Mouse (Mus musculus) liver, embryonic 13.5 days (tissue): Measurements from ENCODE around the gene Hrh1. TPM values are rescaled to one million over a fixed set of nuclear protein-coding genes. Genes with fewer than 3 reads are reported as not detected.

Experiments
- ATAC-seq: fragments of 200-750 bp; cut with Nextera tagmentation; 2 replicates; pipeline ENCODE4 v1.8.0; 2017; ENCODE audit warnings: low read depth, mild to moderate bottlenecking, moderate number of reproducible peaks, moderate library complexity
- DNase-seq: peaks from one replicate; pipeline ENCODE4 v3.0.0; 2022
- H3K27ac ChIP-seq: fragments of 300-500 bp; sonication (generic); 2 replicates; pipeline ENCODE4 v1.5.1; 2015; ENCODE audit warnings: moderate library complexity, mild to moderate bottlenecking, inconsistent platforms
- H3K27me3 ChIP-seq: fragments of 300-500 bp; sonication (generic); 2 replicates; pipeline ENCODE4 v1.6.1; 2015; ENCODE audit warnings: mild to moderate bottlenecking, inconsistent platforms
- H3K36me3 ChIP-seq: fragments of 300-500 bp; sonication (generic); 2 replicates; pipeline ENCODE4 v1.6.1; 2015; ENCODE audit warnings: mild to moderate bottlenecking, inconsistent platforms
- H3K4me1 ChIP-seq: fragments of 300-500 bp; sonication (generic); replicated peaks from 2 replicates; pipeline ENCODE4 v1.6.1; 2015; ENCODE audit warnings: inconsistent platforms
- H3K4me2 ChIP-seq: fragments of 300-500 bp; sonication (generic); 2 replicates; pipeline ENCODE4 v1.6.1; 2015; ENCODE audit warnings: inconsistent platforms, mild to moderate bottlenecking, moderate library complexity
- H3K4me3 ChIP-seq: fragments of 300-500 bp; sonication (generic); replicated peaks from 2 replicates; pipeline ENCODE4 v1.5.1; 2015; ENCODE audit warnings: mild to moderate bottlenecking, inconsistent platforms
- H3K9ac ChIP-seq: fragments of 300-500 bp; sonication (generic); 2 replicates; pipeline ENCODE4 v1.6.1; 2015; ENCODE audit warnings: mild to moderate bottlenecking, inconsistent platforms
- H3K9me3 ChIP-seq: fragments of 300-500 bp; sonication (generic); replicated peaks from 2 replicates; pipeline ENCODE4 v1.6.1; 2016; ENCODE audit warnings: inconsistent platforms
- WGBS: fragments of 180-500 bp; shearing (Covaris S2); methylation state at CpG from one replicate; pipeline ENCODE4 v1.1.7; 2015; ENCODE audit not compliant: insufficient replicate concordance; 5-methylcytosine and 5-hydroxymethylcytosine counted together
- polyA plus RNA-seq: library from polyadenylated mRNA; unstranded; fragments of >200 nt; fragmentation: Nextera tagmentation; extraction: Ambion mirVana; gene quantifications from 2 replicates; pipeline ENCODE4 v1.2.1, GENCODE M21; 2015

The Hrh1 gene
- polyA plus RNA-seq, 1 experiment from 2014 or later = not detected

GRCm38 (mm10) chr6:114387855-114388254 lies 9.9 kb upstream of the Hrh1 start:
- Histone ChIP-seq H3K27me3 (peaks cover 7% of the 10 kb centered on the region; the same call in 1 of the 2 replicates), H3K27ac (no peak overlapping the region), H3K9me3 (no peaks in the 10 kb centered on the region), H3K4me2 (no peak overlapping the region), H3K4me3 (no peak overlapping the region), H3K4me1 (no peaks in the 10 kb centered on the region), H3K9ac (no peak overlapping the region), H3K36me3 (no peaks in the 10 kb centered on the region)
- 44% methylated on average over 4 of the region's 4 CpGs for WGBS
- DNase-seq (no peak), ATAC-seq (no peak)

GRCm38 (mm10) chr6:114390129-114390528 lies 7.6 kb upstream of the Hrh1 start:
- Histone ChIP-seq H3K4me2 (no peak overlapping the region), H3K27me3 (peaks cover 8% of the 10 kb centered on the region; the same call in 1 of the 2 replicates), H3K4me3 (no peak overlapping the region), H3K36me3 (no peaks in the 10 kb centered on the region), H3K4me1 (no peaks in the 10 kb centered on the region), H3K9me3 (no peaks in the 10 kb centered on the region), H3K9ac (no peak overlapping the region), H3K27ac (no peak overlapping the region)
- no peak for ATAC-seq
- 37% methylated on average over 2 of the region's 2 CpGs for WGBS
- no peak for DNase-seq

DNA sequence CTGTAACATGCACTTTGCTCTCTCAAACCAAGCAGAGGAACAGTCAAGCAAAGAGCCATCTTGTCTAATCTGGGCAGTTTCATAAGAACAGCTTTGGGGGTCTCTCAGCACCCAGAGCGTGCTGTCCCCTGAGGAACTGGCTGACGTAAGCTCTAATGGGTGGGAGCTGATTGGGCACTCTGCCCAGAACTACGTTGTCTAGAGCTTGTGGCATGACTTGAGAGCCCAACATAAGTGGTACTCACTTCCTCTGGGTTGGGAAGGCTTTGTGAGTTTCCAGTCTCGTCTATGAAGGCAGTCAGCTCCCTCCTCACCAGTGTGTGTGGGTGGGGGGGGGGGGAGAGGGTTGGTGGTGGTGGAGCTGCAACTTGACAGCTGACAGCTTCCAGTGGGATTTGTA lies 2.8 kb upstream of the Hrh1 start:
- 51% methylated on average over 4 of the region's 4 CpGs for whole genome bisulfite sequencing
- no peaks in the 10 kb centered on the region for H3K9me3 ChIP-seq
- H3K27me3 ChIP-seq = peaks cover 52% of the 10 kb centered on the region
- DNase-seq (no peak), ATAC-seq (no peak)
- H3K4me2 ChIP-seq = no peak overlapping the region
- no peaks in the 10 kb centered on the region for H3K36me3 ChIP-seq
- no peak overlapping the region for H3K4me3 ChIP-seq
- no peak overlapping the region for H3K27ac ChIP-seq
- peaks cover 5% of the 10 kb centered on the region; the same call in 1 of the 2 replicates for H3K4me1 ChIP-seq
- H3K9ac ChIP-seq = no peak overlapping the region

DNA sequence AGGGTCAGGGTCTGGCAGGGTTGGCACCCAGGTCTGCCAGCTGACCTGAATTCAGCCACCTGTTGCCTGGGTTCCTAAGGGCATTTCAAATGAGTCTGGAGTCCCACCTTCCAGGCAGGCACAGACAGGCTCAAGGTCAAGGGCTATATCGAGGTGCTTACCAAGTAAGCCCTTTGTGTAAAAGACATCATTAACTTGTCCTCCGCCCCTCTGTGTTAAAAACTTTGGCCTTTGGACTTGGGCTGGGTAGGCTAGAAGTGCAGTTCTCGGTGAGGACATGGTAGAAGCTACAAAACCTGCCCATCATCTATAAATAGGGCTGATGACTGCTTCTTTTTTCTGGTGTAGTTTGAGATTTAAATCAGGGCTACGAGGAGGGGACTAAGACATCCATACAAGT lies 1.1 kb upstream of the Hrh1 start:
- no peaks in the 10 kb centered on the region for H3K36me3 ChIP-seq
- no peak overlapping the region for H3K4me2 ChIP-seq
- peaks cover 5% of the 10 kb centered on the region; the same call in 1 of the 2 replicates for H3K4me1 ChIP-seq
- DNase-seq = no peak
- H3K27ac ChIP-seq = no peak overlapping the region
- WGBS = 49% methylated on average over 4 of the region's 4 CpGs
- peaks cover 63% of the 10 kb centered on the region for H3K27me3 ChIP-seq
- no peak overlapping the region for H3K9ac ChIP-seq
- no peak overlapping the region for H3K4me3 ChIP-seq
- ATAC-seq = no peak
- H3K9me3 ChIP-seq = no peaks in the 10 kb centered on the region

DNA sequence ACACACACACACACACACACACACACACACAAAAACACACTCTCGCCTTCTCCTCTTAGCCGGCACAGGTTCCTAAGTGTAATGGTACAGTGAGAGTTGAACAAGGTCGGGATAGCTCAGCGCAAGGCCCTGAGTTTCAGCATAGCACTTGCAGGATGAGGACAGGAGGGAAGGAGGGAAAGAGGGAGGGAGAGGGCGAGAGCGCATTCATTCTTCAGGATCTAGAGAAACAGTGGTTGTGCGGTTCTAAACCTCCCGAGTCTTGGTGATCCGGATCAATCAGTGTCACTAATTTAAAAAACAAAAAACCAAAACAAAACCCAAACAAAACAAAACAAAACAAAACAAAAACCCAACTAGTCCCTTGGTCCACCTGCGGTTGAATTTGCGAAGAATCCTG lies 456 bp upstream of the Hrh1 start:
- H3K4me3 ChIP-seq = peak overlapping the region; percentile 44
- peaks cover 5% of the 10 kb centered on the region; the same call in 1 of the 2 replicates for H3K4me1 ChIP-seq
- no peak for ATAC-seq
- H3K36me3 ChIP-seq = no peaks in the 10 kb centered on the region
- no peak overlapping the region for H3K27ac ChIP-seq
- H3K9ac ChIP-seq = no peak overlapping the region
- H3K9me3 ChIP-seq = no peaks in the 10 kb centered on the region
- DNase-seq = no peak
- WGBS = 8% methylated on average over 11 of the region's 11 CpGs
- H3K27me3 ChIP-seq = peaks cover 63% of the 10 kb centered on the region
- peak overlapping the region; percentile 60 for H3K4me2 ChIP-seq

GRCm38 (mm10) chr6:114398626-114399025 lies 890 bp downstream of the Hrh1 start:
- no peak overlapping the region for H3K4me3 ChIP-seq
- H3K36me3 ChIP-seq = no peaks in the 10 kb centered on the region
- peaks cover 5% of the 10 kb centered on the region; the same call in 1 of the 2 replicates for H3K4me1 ChIP-seq
- peaks cover 55% of the 10 kb centered on the region for H3K27me3 ChIP-seq
- no peak overlapping the region for H3K4me2 ChIP-seq
- H3K9ac ChIP-seq = no peak overlapping the region
- no peaks in the 10 kb centered on the region for H3K9me3 ChIP-seq
- DNase-seq (no peak), ATAC-seq (no peak)
- WGBS = 6% methylated on average over 9 of the region's 9 CpGs
- no peak overlapping the region for H3K27ac ChIP-seq

- ATAC-seq = no peak
- Histone ChIP-seq H3K9me3 (no peaks in the 10 kb centered on the region), H3K27me3 (peaks cover 55% of the 10 kb centered on the region), H3K36me3 (no peaks in the 10 kb centered on the region), H3K4me3 (no peak overlapping the region), H3K9ac (no peak overlapping the region), H3K4me2 (no peak overlapping the region), H3K4me1 (peaks cover 5% of the 10 kb centered on the region; the same call in 1 of the 2 replicates), H3K27ac (no peak overlapping the region)
- WGBS = 47% methylated on average over 10 of the region's 10 CpGs
- DNase-seq = no peak
Measured at GRCm38 (mm10) chr6:114400387-114400786, 2.7 kb downstream of the Hrh1 start.

DNA sequence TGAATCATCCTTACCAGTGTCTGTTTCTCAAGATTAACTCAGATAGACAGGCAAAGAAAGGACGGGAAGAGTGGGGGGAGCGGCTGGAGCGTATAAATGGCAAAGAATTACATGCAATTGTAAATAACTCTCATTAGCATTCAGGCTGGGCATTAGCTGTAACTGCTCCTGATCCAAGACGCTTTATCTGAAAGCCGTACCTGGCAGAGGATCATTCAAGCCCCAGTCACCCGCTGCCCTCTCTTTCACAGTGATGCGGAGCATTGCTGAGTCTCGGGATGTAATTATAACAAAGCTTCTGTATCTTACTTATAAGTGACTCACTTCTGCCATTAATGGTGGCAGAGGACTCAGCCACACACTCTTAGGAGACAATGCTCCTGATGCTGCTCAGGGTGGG lies 3.1 kb downstream of the Hrh1 start:
- H3K4me3 ChIP-seq = no peak overlapping the region
- H3K4me1 ChIP-seq = peaks cover 5% of the 10 kb centered on the region; the same call in 1 of the 2 replicates
- no peak overlapping the region for H3K27ac ChIP-seq
- no peak for ATAC-seq
- 78% methylated on average over 8 of the region's 8 CpGs for WGBS
- no peaks in the 10 kb centered on the region for H3K9me3 ChIP-seq
- DNase-seq = no peak
- no peak overlapping the region for H3K4me2 ChIP-seq
- no peak overlapping the region for H3K9ac ChIP-seq
- H3K27me3 ChIP-seq = peaks cover 52% of the 10 kb centered on the region
- no peaks in the 10 kb centered on the region for H3K36me3 ChIP-seq

- Histone ChIP-seq H3K4me2 (no peak overlapping the region), H3K36me3 (no peaks in the 10 kb centered on the region), H3K27me3 (peaks cover 39% of the 10 kb centered on the region), H3K9me3 (no peaks in the 10 kb centered on the region), H3K4me1 (peaks cover 5% of the 10 kb centered on the region; the same call in 1 of the 2 replicates), H3K4me3 (no peak overlapping the region), H3K27ac (no peak overlapping the region), H3K9ac (no peak overlapping the region)
- DNase-seq = no peak
- 58% methylated on average over 2 of the region's 2 CpGs for WGBS
- no peak for ATAC-seq
Measured at GRCm38 (mm10) chr6:114402161-114402560, 4.4 kb downstream of the Hrh1 start.

GRCm38 (mm10) chr6:114403632-114404031 lies 5.9 kb downstream of the Hrh1 start:
- ATAC-seq (no peak), DNase-seq (no peak)
- Histone ChIP-seq H3K9me3 (no peaks in the 10 kb centered on the region), H3K4me3 (no peak overlapping the region), H3K9ac (no peak overlapping the region), H3K27ac (no peak overlapping the region), H3K4me1 (no peaks in the 10 kb centered on the region), H3K27me3 (peaks cover 24% of the 10 kb centered on the region), H3K36me3 (no peaks in the 10 kb centered on the region), H3K4me2 (no peak overlapping the region)
- 31% methylated on average over 8 of the region's 8 CpGs for WGBS

- Histone ChIP-seq H3K4me3 (no peak overlapping the region), H3K27me3 (peaks cover 20% of the 10 kb centered on the region), H3K4me1 (no peaks in the 10 kb centered on the region), H3K4me2 (no peak overlapping the region), H3K27ac (no peak overlapping the region), H3K9ac (no peak overlapping the region), H3K9me3 (no peaks in the 10 kb centered on the region), H3K36me3 (no peaks in the 10 kb centered on the region)
- no peak for ATAC-seq
- no peak for DNase-seq
- 22% methylated on average over 5 of the region's 5 CpGs for WGBS
Measured at GRCm38 (mm10) chr6:114404128-114404527, 6.4 kb downstream of the Hrh1 start.

DNA sequence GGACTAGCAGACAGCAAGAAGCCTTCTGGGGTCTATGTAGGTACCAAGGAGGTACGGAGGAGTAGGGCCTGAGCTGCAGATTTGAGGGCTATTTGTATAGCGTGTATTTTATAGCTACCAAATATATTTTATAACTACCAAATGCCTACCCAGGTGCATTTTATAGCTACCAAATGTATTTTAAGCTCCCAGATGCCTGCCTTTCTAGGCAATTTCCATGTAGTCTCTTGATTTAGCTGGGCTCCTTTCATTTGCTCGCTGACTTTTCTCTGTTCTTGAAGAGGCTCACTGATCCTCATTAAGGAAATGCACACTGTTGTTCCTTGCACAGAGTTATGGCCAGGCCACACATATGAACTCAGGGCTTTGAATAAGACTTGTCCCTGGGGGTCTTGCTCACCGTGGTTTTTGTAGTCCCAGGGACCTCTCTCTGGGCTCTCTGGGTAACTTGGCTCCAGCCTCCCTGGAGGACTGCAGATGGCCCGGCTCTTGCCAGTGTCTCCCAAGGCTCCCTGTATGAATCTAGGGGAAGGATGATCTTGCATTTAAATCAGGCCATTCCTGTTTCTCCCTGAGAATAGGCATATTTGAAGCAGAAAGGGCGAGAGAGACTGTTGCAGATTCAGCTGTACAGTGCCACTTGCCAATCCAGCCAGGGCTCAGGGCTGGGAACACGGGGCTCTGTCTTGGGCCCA lies 7.2 kb downstream of the Hrh1 start:
- no peaks in the 10 kb centered on the region for H3K4me1 ChIP-seq
- H3K9ac ChIP-seq = no peak overlapping the region
- no peak overlapping the region for H3K27ac ChIP-seq
- H3K27me3 ChIP-seq = peaks cover 12% of the 10 kb centered on the region
- 59% methylated on average over 7 of the region's 7 CpGs for WGBS
- ATAC-seq (no peak), DNase-seq (no peak)
- no peak overlapping the region for H3K4me2 ChIP-seq
- no peak overlapping the region for H3K4me3 ChIP-seq
- H3K9me3 ChIP-seq = no peaks in the 10 kb centered on the region
- no peaks in the 10 kb centered on the region for H3K36me3 ChIP-seq
